ENCODE assay signal across 13 mouse cellular contexts in the genomic region with DNA sequence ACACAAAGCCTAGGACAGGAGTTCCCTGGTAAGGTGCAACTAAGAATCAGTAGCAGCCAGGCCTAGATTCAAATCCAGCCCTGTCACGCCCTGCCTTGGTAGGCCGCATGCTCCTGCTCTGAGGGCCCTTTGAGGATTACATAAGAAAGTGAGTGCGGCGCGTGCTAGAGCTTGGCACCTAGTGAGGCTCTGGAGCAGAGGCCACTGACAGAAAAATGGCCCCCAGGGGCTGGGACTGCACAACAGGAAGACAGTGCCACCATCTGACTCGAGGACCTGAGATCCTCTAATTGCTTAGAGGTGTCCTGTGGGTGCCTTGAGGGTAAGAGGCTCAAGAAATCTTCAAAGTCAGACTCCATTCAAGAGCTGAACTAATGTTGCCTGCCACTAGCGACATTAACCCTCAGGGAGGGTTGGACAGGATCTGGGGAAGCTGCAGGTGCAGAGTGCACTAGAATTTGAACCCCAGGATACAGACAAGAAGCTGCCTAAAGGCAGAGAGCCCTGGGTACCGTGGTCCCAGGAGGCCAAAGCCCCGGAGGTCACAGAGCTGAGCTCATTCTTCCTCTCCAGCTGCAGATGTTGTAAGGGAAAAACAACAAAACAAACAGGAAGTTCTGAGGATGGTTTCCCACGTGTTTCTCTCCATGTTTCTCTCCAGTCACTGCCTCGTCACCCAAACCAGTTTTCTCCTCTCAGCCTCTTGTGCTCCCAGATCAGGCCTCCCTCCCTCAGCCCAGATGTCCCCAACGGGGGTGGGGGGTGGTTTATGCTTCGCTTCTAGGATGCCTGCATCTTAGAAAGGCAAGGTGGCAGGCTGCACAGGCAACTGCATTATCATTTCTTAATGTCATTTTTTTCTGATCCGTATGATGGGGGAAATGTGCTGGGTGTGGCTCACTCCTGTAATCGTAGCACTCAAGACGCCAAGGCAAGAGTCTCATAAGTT. TPM values are rescaled to one million over a fixed set of nuclear protein-coding genes. Genes with fewer than 3 reads are reported as not detected.
DNase-seq lines count a peak whose midpoint lies in the region.
"Had no signal": no experiment of that assay in that cellular context is flagged by ENCODE, and none has a peak within 500 bp of the region (broad histone marks: within the 10 kb centered on the region; RNA-seq: fewer than 3 reads in every experiment).

No protein-coding gene starts in this region.

- DNase-seq in adrenal gland, postnatal 14 days = peak; percentile 64
- DNase-seq in adrenal gland, adult 8-10 months = no peak
- peak; percentile 49 for DNase-seq in kidney, adult 9 months
- DNase-seq in kidney, adult 8-10 months = no peak
- DNase-seq in spleen, postnatal 36 days (ENCODE audit: low spot score in 2 of 2) = peak; percentile 77
- DNase-seq in spleen, postnatal 14 days (ENCODE audit: low spot score in 2 of 2) = no peak
- DNase-seq in thymus, postnatal 25 days = peak; percentile 41
- no peak for DNase-seq in urinary bladder, adult 18-20 months (ENCODE audit: low spot score in 2 of 2)
- DNase-seq: adrenal gland, adult 2 months; cerebellum, adult 11-12 months; layer of hippocampus, adult 9-11 months; left cerebral cortex, postnatal 4 days; lung, embryonic 14.5 days had no signal

RNA-seq across cellular contexts. Expression of a gene that starts 1.0 kb away (rescaled TPM):
- 1.7 and 2.4 TPM in 2 replicates for total RNA-seq in adrenal gland, postnatal 14 days (2021)
- total RNA-seq in adrenal gland, adult 8-10 months (2022) = under 1 TPM; 0.23 to 0.59 (median 0.39) TPM
- total RNA-seq: left cerebral cortex, postnatal 4 days had no signal

RNA-seq across cellular contexts. Expression of a gene that starts 3.6 kb away (rescaled TPM):
- 183 and 193 TPM in 2 replicates for total RNA-seq in adrenal gland, postnatal 14 days (2021)
- 100 to 1,000 TPM; 174 to 210 (median 184) TPM for total RNA-seq in adrenal gland, adult 8-10 months (2022)

RNA-seq across cellular contexts. Expression of a gene that starts 5.2 kb away (rescaled TPM):
- 0.08 TPM in 1 of 2 replicates, not detected in the other for total RNA-seq in adrenal gland, postnatal 14 days (2021)
- under 1 TPM in 2 of 4 experiments, not detected in 2; 0.06 to 0.08 TPM for total RNA-seq in adrenal gland, adult 8-10 months (2022)
- total RNA-seq: left cerebral cortex, postnatal 4 days had no signal

RNA-seq across cellular contexts. Expression of a gene that starts 8.6 kb away (rescaled TPM):
- 4.4 and 27.5 TPM in 2 replicates for total RNA-seq in adrenal gland, postnatal 14 days (2021)
- 1 to 10 TPM; 2.2 to 4.4 (median 3.4) TPM for total RNA-seq in adrenal gland, adult 8-10 months (2022)

RNA-seq across cellular contexts. Expression of a gene that starts 18.3 kb away (rescaled TPM):
- total RNA-seq in adrenal gland, postnatal 14 days (2021) = 29.1 and 34.4 TPM in 2 replicates
- 10 to 100 TPM; 29.2 to 53.0 (median 46.7) TPM for total RNA-seq in adrenal gland, adult 8-10 months (2022)

Comparison
In these comparisons a context has a peak if more than half of its experiments do, and no peak if none do; other contexts are left out.
1. DNase-seq: peak in adrenal gland, postnatal 14 days (single experiment), kidney, adult 9 months (single experiment), spleen, postnatal 36 days (2 of 2) and thymus, postnatal 25 days (single experiment); none in adrenal gland, adult 8-10 months (single experiment), kidney, adult 8-10 months (0 of 2), spleen, postnatal 14 days (0 of 2) and urinary bladder, adult 18-20 months (0 of 2).